Mouse (Mus musculus): Measurements from ENCODE around the gene Mtfp1. TPM values are rescaled to one million over a fixed set of nuclear protein-coding genes. Genes with fewer than 3 reads are reported as not detected.
"Not testable (repeated sequence)": the region's sequence is repeated elsewhere in the genome, so short reads cannot be mapped to it uniquely, and the experiment has no call there.

The Mtfp1 gene
- polyA plus RNA-seq, 1 experiment from 2014 or later: 5.4 TPM

- peaks cover 28% of the 10 kb centered on the region; the same call in 1 of the 2 replicates for H3K36me3 ChIP-seq
- H3K4me3 ChIP-seq: no peak overlapping the region
- peaks cover 15% of the 10 kb centered on the region for H3K4me1 ChIP-seq (replicated peaks)
- no peak overlapping the region for H3K27ac ChIP-seq (replicated peaks)
- no peak overlapping the region for H3K9ac ChIP-seq
- no peak overlapping the region for H3K4me2 ChIP-seq
- H3K9me3 ChIP-seq: no peaks in the 10 kb centered on the region
- ATAC-seq (ENCODE audit: low read depth): no peak
- H3K27me3 ChIP-seq: peaks cover 13% of the 10 kb centered on the region; the same call in 1 of the 2 replicates
- 85% methylated on average over 6 of the region's 6 CpGs for WGBS
These were observed 17.6 kb upstream of the Mtfp1 start for GRCm38 (mm10) chr11:4112861-4113260.

GRCm38 (mm10) chr11:4112033-4112432, 16.8 kb upstream of the Mtfp1 start:
- peaks cover 8% of the 10 kb centered on the region for H3K4me1 ChIP-seq (replicated peaks)

GRCm38 (mm10) chr11:4108691-4109090, 13.4 kb upstream of the Mtfp1 start:
- no peak for ATAC-seq (ENCODE audit: low read depth)
- H3K27ac ChIP-seq (replicated peaks): no peak overlapping the region
- WGBS: 88% methylated on average over 7 of the region's 7 CpGs
- H3K4me1 ChIP-seq (replicated peaks): no peaks in the 10 kb centered on the region
- no peak overlapping the region for H3K4me3 ChIP-seq
- no peaks in the 10 kb centered on the region for H3K27me3 ChIP-seq
- H3K9ac ChIP-seq: no peak overlapping the region
- no peak overlapping the region for H3K4me2 ChIP-seq
- H3K36me3 ChIP-seq: peaks cover 30% of the 10 kb centered on the region; the same call in 1 of the 2 replicates
- no peaks in the 10 kb centered on the region for H3K9me3 ChIP-seq

More at GRCm38 (mm10) chr11:4112033-4112432, 16.8 kb upstream of the Mtfp1 start:
- Histone ChIP-seq H3K4me3 (no peak overlapping the region), H3K27ac (replicated peaks) (no peak overlapping the region), H3K9me3 (no peaks in the 10 kb centered on the region), H3K36me3 (peaks cover 29% of the 10 kb centered on the region; the same call in 1 of the 2 replicates), H3K9ac (no peak overlapping the region), H3K4me2 (no peak overlapping the region), H3K27me3 (0 out of 2 replicates have a peak, but pooled peaks cover 6% of the 10 kb centered on the region)
- whole genome bisulfite sequencing: 89% methylated on average over 4 of the region's 4 CpGs
- ATAC-seq (ENCODE audit: low read depth): no peak

- H3K4me3 ChIP-seq; H3K4me1 ChIP-seq (replicated peaks); H3K27ac ChIP-seq (replicated peaks); H3K9me3 ChIP-seq; H3K4me2 ChIP-seq; ATAC-seq (ENCODE audit: low read depth); H3K9ac ChIP-seq; H3K27me3 ChIP-seq: not testable (repeated sequence)
- WGBS: 93% methylated on average over 6 of the region's 6 CpGs
- peaks cover 37% of the 10 kb centered on the region; the same call in 1 of the 2 replicates for H3K36me3 ChIP-seq
These were observed 12.7 kb upstream of the Mtfp1 start for GRCm38 (mm10) chr11:4107901-4108300.

GRCm38 (mm10) chr11:4105444-4105843, 10.2 kb upstream of the Mtfp1 start:
- H3K9ac ChIP-seq: no peak overlapping the region
- no peak overlapping the region for H3K27ac ChIP-seq (replicated peaks)
- H3K9me3 ChIP-seq: no peaks in the 10 kb centered on the region
- H3K36me3 ChIP-seq: peaks cover 28% of the 10 kb centered on the region; the same call in 1 of the 2 replicates
- H3K4me3 ChIP-seq: no peak overlapping the region
- H3K4me1 ChIP-seq (replicated peaks): no peaks in the 10 kb centered on the region
- WGBS: 16% methylated on average over 6 of the region's 6 CpGs
- H3K27me3 ChIP-seq: no peaks in the 10 kb centered on the region
- H3K4me2 ChIP-seq: no peak overlapping the region
- no peak for ATAC-seq (ENCODE audit: low read depth)

GRCm38 (mm10) chr11:4104989-4105388, 9.7 kb upstream of the Mtfp1 start:
- no peak for ATAC-seq (ENCODE audit: low read depth)

GRCm38 (mm10) chr11:4103522-4103921, 8.3 kb upstream of the Mtfp1 start:
- H3K9me3 ChIP-seq: no peaks in the 10 kb centered on the region
- WGBS: 89% methylated on average over 14 of the region's 14 CpGs
- H3K9ac ChIP-seq: no peak overlapping the region
- H3K4me1 ChIP-seq (replicated peaks): no peaks in the 10 kb centered on the region
- peaks cover 15% of the 10 kb centered on the region; the same call in 1 of the 2 replicates for H3K36me3 ChIP-seq
- H3K4me2 ChIP-seq: no peak overlapping the region
- no peaks in the 10 kb centered on the region for H3K27me3 ChIP-seq
- H3K4me3 ChIP-seq: no peak overlapping the region
- ATAC-seq (ENCODE audit: low read depth): no peak
- no peak overlapping the region for H3K27ac ChIP-seq (replicated peaks)

More at GRCm38 (mm10) chr11:4104989-4105388, 9.7 kb upstream of the Mtfp1 start:
- no peak overlapping the region for H3K27ac ChIP-seq (replicated peaks)
- H3K36me3 ChIP-seq: peaks cover 25% of the 10 kb centered on the region; the same call in 1 of the 2 replicates
- H3K4me2 ChIP-seq: no peak overlapping the region
- H3K4me1 ChIP-seq (replicated peaks): no peaks in the 10 kb centered on the region
- H3K4me3 ChIP-seq: no peak overlapping the region
- no peaks in the 10 kb centered on the region for H3K27me3 ChIP-seq
- 71% methylated on average over 5 of the region's 5 CpGs for WGBS
- H3K9me3 ChIP-seq: no peaks in the 10 kb centered on the region
- H3K9ac ChIP-seq: no peak overlapping the region

GRCm38 (mm10) chr11:4101851-4102250, 6.6 kb upstream of the Mtfp1 start:
- H3K9me3 ChIP-seq: no peaks in the 10 kb centered on the region
- H3K4me3 ChIP-seq: no peak overlapping the region
- H3K9ac ChIP-seq: peak overlapping the region; percentile 12; the same call in 1 of the 2 replicates
- WGBS: 89% methylated on average over 5 of the region's 5 CpGs
- H3K4me1 ChIP-seq (replicated peaks): peaks cover 11% of the 10 kb centered on the region
- H3K27me3 ChIP-seq: no peaks in the 10 kb centered on the region
- H3K36me3 ChIP-seq: peaks cover 8% of the 10 kb centered on the region; the same call in 1 of the 2 replicates
- H3K27ac ChIP-seq (replicated peaks): no peak overlapping the region
- ATAC-seq (ENCODE audit: low read depth): no peak
- H3K4me2 ChIP-seq: no peak overlapping the region

GRCm38 (mm10) chr11:4099447-4099846, 4.2 kb upstream of the Mtfp1 start:
- Histone ChIP-seq H3K4me3 (no peak overlapping the region), H3K4me2 (no peak overlapping the region), H3K27ac (replicated peaks) (no peak overlapping the region), H3K9ac (no peak overlapping the region), H3K27me3 (no peaks in the 10 kb centered on the region), H3K9me3 (no peaks in the 10 kb centered on the region), H3K36me3 (peaks cover 8% of the 10 kb centered on the region; the same call in 1 of the 2 replicates), H3K4me1 (replicated peaks) (peaks cover 29% of the 10 kb centered on the region)
- no peak for ATAC-seq (ENCODE audit: low read depth)
- 70% methylated on average over 3 of the region's 3 CpGs for WGBS

GRCm38 (mm10) chr11:4098816-4099215, 3.6 kb upstream of the Mtfp1 start:
- Histone ChIP-seq H3K4me1 (replicated peaks) (peaks cover 36% of the 10 kb centered on the region), H3K36me3 (peaks cover 8% of the 10 kb centered on the region; the same call in 1 of the 2 replicates), H3K4me2 (no peak overlapping the region), H3K9me3 (no peaks in the 10 kb centered on the region), H3K4me3 (no peak overlapping the region), H3K9ac (no peak overlapping the region), H3K27me3 (no peaks in the 10 kb centered on the region), H3K27ac (replicated peaks) (no peak overlapping the region)
- 75% methylated on average over 7 of the region's 7 CpGs for WGBS
- ATAC-seq (ENCODE audit: low read depth): no peak

- Histone ChIP-seq H3K4me1 (replicated peaks) (peaks cover 36% of the 10 kb centered on the region), H3K4me2 (no peak overlapping the region), H3K4me3 (no peak overlapping the region), H3K9ac (no peak overlapping the region), H3K9me3 (no peaks in the 10 kb centered on the region), H3K27ac (replicated peaks) (no peak overlapping the region), H3K36me3 (peaks cover 1% of the 10 kb centered on the region; the same call in 1 of the 2 replicates), H3K27me3 (no peaks in the 10 kb centered on the region)
- ATAC-seq (ENCODE audit: low read depth): no peak
- 70% methylated on average over 8 of the region's 8 CpGs for WGBS
These were observed 2.9 kb upstream of the Mtfp1 start for GRCm38 (mm10) chr11:4098120-4098519.

GRCm38 (mm10) chr11:4097091-4097621, 1.9 kb upstream of the Mtfp1 start:
- peak; percentile 54 for ATAC-seq (ENCODE audit: low read depth)
- WGBS: 28% methylated on average over 10 of the region's 10 CpGs

More at GRCm38 (mm10) chr11:4097091-4097621, 1.9 kb upstream of the Mtfp1 start:
- peak overlapping the region; percentile 92 for H3K27ac ChIP-seq (replicated peaks)
- H3K4me2 ChIP-seq: peak overlapping the region; percentile 89
- H3K4me1 ChIP-seq (replicated peaks): peaks cover 36% of the 10 kb centered on the region
- H3K4me3 ChIP-seq: peak overlapping the region; percentile 52
- H3K9ac ChIP-seq: peak overlapping the region; percentile 90
- H3K27me3 ChIP-seq: no peaks in the 10 kb centered on the region
- H3K9me3 ChIP-seq: no peaks in the 10 kb centered on the region
- H3K36me3 ChIP-seq: no peaks in the 10 kb centered on the region
